Comparison of ENCODE assay signal across 17 mouse cellular contexts in genomic region chr12:25240796-25241195, GRCm38 (mm10).
DNase-seq lines count a peak whose midpoint lies in the region; ATAC-seq and TF ChIP-seq lines count a peak whose summit lies in the region.
"Had no signal": no experiment of that assay in that cellular context is flagged by ENCODE, and none has a peak within 500 bp of the region (broad histone marks: within the 10 kb centered on the region; RNA-seq: fewer than 3 reads in every experiment).

No protein-coding gene starts in this region.

- H3K4me2 ChIP-seq in intestine, postnatal 0 days (replicated peaks; ENCODE audit: low read depth): no peak overlapping the region
- H3K4me2 ChIP-seq: heart, embryonic 11.5 days; liver, embryonic 11.5 days; lung, embryonic 15.5 days; midbrain, embryonic 15.5 days; neural tube, embryonic 12.5 days had no signal

- TF ChIP-seq CTCF in intestine, postnatal 0 days (IDR thresholded peaks at IDR 0.05; ENCODE audit: low read depth): no peak

- WGBS in intestine, postnatal 0 days: 88% methylated on average over 3 of the region's 3 CpGs

- no peaks in the 10 kb centered on the region for H3K36me3 ChIP-seq in intestine, postnatal 0 days (ENCODE audit: control insufficient read depth, insufficient read depth)
- H3K36me3 ChIP-seq: lung, embryonic 15.5 days; midbrain, embryonic 15.5 days; neural tube, embryonic 12.5 days had no signal

- no peaks in the 10 kb centered on the region for H3K4me1 ChIP-seq in intestine, postnatal 0 days (replicated peaks; ENCODE audit: control insufficient read depth, insufficient read depth, low read length)
- H3K4me1 ChIP-seq: neural tube, embryonic 12.5 days had no signal

- no peak overlapping the region for H3K27ac ChIP-seq in intestine, postnatal 0 days (ENCODE audit: low read depth, low read length)
- H3K27ac ChIP-seq: lung, embryonic 15.5 days; midbrain, embryonic 15.5 days; neural tube, embryonic 12.5 days had no signal

- no peak for ATAC-seq in intestine, postnatal 0 days
- ATAC-seq: midbrain, embryonic 15.5 days had no signal

- no peak overlapping the region for H3K9ac ChIP-seq in intestine, postnatal 0 days (ENCODE audit: low read depth, low read length)
- H3K9ac ChIP-seq: forebrain, postnatal 0 days; lung, embryonic 15.5 days; midbrain, embryonic 15.5 days; neural tube, embryonic 12.5 days had no signal

- H3K9me3 ChIP-seq in intestine, postnatal 0 days (ENCODE audit: control insufficient read depth): no peaks in the 10 kb centered on the region
- H3K9me3 ChIP-seq: lung, embryonic 15.5 days; midbrain, embryonic 15.5 days; neural tube, embryonic 12.5 days had no signal

- H3K4me3 ChIP-seq in intestine, postnatal 0 days (ENCODE audit: low read depth, low read length): no peak overlapping the region
- H3K4me3 ChIP-seq: lung, embryonic 15.5 days; midbrain, embryonic 15.5 days; neural tube, embryonic 12.5 days had no signal

- peak; percentile 28 for DNase-seq in adrenal gland, postnatal 14 days
- no peak for DNase-seq in adrenal gland, adult 2 months
- DNase-seq in gastrocnemius, postnatal 25 days: peak; percentile 23
- no peak for DNase-seq in gastrocnemius, postnatal 4 days (ENCODE audit: low spot score in 2 of 2)
- DNase-seq in retina, postnatal 1 day: peak; percentile 55
- no peak for DNase-seq in retina, embryonic 14.5 days (ENCODE audit: low spot score)
- peak; percentile 26 to 29 for DNase-seq in layer of hippocampus, postnatal 36 days
- DNase-seq: forebrain, postnatal 0 days; heart, postnatal 36 days; kidney, postnatal 10 days had no signal

- no peaks in the 10 kb centered on the region for H3K27me3 ChIP-seq in intestine, postnatal 0 days (replicated peaks; ENCODE audit: control insufficient read depth, insufficient read depth, low read length)
- H3K27me3 ChIP-seq: lung, embryonic 15.5 days; midbrain, embryonic 15.5 days; neural tube, embryonic 12.5 days; Patski had no signal

Comparison
In these comparisons a context has a peak if more than half of its experiments do, and no peak if none do; other contexts are left out.
1. DNase-seq: peak in adrenal gland, postnatal 14 days (single experiment), gastrocnemius, postnatal 25 days (single experiment), retina, postnatal 1 day (single experiment) and layer of hippocampus, postnatal 36 days (2 of 2); none in adrenal gland, adult 2 months (single experiment), gastrocnemius, postnatal 4 days (0 of 2) and retina, embryonic 14.5 days (single experiment).